Mouse (Mus musculus): ENCODE measurements around the gene Stard5.

The Stard5 gene

DNA sequence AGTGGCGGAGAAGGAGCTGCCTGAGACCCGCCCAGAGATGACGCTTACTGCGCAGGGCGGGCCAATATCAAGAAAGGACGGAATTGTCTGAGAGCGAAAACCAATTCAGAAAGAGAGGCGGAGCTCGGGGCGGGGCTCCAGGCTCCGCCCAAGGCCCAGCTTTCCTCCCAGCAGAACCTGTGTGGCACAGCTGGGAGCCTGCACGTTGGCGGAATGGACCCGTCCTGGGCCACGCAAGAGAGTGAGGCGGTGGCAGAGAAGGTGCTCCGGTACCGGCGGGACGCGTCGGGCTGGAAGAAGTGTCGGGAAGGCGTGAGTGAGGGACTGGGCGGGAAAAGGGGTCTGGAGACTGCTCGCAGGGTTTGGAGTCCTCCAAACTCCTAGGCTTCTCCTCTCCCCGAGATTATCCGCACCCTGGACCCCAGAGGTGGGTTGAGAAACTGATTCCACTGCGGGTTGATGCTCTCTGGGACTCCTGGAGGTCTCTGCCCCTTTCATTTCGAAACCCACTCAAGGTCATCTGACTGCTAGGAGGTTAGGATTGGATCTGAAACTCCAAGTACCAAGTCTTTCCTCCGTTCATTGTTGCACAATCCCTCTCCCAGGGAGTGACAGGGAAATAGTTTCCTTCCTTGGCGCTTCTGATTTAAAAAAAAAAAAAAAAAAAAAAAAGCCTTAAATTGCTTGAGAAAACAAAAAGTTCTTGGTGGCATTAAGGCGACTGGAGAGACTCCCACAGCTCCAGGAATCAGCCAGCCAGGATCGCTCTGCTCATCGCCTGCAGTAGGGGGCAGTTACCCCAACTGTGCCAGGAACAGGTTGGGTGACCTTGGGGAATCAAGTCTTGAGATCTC, at the start of gene Stard5:
Gene Stard5 (plus strand): TSS at position 132 of the 854 bp plus-strand sequence.
- peak; percentile 91 for DNase-seq

DNA sequence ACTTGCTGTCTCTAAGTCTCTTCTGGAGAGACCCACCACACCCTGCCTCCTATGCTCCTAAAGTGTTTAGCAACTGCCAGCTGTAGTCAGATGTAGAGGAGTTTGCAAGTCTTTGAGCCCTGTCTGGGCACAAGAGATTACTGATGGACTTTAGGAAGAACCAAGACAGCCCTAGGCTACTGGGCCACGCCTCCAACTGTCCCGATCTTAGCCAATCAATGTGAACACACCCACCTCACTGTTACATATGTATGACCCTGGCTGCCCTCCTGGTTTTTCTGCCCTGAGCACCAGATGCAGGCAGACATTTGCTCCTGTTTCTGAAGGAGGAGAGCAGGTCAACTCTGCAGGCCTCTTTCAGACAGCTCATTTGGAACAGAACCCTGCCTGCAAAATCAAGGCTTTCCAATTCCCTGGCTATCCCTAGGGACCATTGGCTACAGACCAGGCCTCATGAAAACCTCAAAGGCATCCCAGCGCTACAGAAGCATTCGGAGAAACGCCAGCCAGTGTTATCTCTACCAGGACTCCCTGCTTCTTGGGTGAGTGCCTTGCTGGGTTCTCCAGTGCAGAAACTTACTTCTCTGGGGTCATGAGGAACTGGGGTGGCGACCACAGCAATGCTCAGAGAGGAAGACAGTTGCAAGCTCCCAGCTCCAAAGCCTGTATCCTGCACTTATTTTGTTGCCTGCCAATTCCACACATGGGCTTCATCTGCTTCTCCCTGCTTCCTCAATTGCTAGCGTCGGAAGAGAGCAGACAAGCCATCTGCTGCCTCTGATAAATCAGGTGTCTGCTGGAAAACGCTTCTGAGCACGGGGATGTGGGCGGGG, 46.9 kb upstream of the Stard5 start, which contains the start of gene Tmc3:
Gene Tmc3 (plus strand): TSS at position 289 of the 833 bp plus-strand sequence.
- peak; percentile 34 for DNase-seq

DNA sequence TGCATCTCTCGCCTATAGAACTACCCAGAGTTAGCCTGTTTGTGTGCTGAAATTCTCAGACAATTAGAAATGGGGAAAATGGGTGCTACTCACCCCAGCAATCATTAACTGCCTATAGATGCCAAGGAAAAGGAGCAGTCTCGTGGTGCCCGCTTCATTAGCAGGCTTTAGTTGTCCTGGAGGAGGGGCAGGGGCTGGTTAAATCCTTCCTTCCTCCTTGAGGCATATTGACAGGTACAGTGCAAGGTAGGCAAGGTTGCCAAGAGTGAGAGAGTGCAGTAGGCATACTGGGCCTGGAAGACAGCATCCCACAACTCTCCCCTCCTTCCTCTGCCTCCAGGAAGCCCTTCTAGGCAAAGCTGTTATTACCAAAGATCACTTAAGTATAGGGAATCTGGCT, 37.7 kb upstream of the Stard5 start:
- DNase-seq: no peak

DNA sequence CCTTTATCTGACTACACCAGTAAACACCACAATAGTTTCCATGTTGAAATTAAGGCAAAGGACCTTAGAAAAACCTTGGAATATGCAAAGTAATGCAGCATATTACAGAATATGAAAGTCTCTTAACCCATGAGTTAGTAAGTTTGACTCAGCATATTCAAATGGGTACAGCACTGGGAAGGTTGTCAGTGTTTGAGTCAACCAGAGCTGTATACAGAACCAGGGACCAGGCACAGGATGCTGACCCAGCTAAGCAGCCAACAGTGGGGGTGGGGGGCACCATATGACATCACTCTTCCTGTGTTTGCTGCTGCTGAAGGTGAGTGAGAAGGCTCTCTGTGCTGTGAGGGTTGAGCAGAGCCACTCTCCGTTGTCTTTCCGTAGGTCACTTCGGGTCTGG, 34.7 kb upstream of the Stard5 start:
- no peak for DNase-seq

DNA sequence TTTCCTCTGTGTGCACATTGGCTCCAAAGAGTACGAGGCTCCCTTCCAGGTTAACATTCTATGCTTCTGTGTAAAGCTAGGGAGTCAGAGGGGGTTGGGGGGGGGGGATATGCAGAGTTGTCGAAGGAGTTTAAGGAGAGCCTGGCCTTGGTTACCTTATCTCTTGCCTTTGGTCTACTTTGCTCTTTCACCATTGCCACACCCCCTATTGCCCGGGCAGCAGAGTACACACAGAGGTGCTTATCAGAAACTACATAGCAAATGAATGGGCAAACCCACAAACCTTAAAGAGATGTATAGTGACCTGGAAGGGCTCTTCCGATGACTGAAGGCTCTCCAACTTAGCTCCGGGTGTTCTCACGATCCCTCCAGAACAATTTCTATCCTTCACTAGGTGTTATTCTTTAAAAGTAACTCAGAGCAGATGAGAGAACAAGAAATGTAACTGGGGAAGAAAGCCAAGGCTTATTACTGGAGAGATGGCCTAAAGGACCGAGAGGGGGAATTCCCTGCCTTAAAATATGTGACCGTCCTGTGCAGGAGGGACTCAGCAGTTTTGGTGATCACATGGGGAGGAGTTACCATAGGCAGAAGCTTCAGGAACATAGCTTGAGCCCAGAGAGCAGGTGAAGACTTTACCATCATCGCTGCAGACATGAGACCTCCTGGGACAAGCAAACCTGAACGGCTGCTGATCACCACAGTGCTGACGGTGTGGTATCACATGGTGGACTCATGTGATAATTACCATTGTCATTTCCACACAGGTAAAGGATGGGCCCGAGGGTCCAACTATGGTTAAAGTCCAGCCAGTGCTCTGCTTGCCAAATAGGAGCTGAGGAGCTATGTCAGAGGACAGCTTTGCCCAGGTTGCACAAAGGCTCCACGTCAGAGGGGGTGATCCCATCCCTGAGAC, 32.5 kb upstream of the Stard5 start:
- peak; percentile 16 for DNase-seq

DNA sequence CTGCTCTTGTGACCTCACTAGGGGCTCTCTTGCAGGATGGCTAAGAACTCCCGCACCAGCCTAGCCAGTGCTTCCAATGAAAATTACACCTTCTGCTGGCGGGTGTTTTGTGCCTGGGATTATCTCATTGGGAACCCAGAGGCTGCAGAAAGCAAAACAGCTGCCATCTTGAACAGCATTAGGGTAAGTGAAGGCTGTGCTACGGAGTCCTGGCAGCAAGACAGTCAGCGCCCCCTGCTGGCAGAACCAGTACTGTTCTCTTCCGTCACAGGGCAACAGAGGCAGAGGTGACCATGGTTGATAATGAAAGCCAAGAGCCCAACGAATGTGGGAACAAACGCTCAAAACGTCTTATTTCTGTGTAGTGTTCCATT, 31.9 kb upstream of the Stard5 start:
- peak; percentile 73 for DNase-seq

DNA sequence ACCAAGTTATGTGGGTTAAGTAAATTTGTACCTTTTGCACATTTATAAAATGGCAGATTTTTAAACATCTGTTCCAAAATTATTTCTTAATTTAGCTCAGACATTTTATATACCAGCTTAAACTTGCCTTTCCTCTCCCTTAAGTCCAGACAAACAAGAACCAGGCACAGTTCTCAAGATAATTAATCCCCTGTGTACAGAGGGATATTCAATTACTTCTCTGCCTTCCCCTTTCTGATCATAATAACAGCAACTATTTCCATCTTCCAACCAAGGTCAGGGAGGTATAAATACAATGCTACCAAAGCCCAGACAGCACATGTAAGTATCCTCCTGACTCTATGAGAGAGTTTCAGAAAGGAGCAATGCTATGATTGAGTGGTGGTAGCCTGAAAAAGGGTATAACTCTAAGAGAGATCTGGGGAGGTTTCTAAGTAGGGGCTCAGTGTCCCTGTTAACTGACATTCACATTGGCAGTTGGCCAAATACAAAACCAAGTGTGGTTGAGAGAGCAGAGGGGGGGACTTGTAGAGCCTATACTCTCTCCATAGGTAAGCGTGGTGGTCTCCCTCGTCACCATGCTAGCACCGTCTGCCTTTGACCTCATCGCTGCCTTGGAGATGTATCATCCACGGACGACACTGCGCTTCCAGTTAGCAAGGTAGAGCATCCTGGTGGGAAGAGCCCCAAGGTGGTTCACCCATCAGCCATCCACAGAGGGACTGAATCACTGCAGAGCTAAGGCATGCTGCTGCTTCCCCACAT, 27.4 kb upstream of the Stard5 start:
- DNase-seq: no peak

DNA sequence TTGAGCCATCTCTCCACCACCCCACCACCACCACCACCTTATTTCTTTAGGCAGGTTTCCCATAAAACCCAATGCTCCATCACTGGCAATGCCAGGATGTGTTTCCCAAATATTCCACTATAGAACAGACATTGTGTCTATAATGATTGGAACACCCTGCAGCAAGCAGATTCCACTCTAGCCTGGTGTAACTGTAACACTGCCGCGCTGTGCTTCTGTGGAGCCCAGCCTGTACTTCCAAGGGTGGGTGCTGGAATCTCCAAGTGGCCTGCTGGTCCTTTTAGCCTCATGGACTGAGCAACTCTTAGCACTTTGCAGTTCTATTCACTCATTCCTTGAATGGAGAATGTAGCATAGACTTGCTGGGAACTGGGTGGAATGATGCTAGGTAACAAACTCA, 25.0 kb upstream of the Stard5 start:
- DNase-seq: no peak

DNA sequence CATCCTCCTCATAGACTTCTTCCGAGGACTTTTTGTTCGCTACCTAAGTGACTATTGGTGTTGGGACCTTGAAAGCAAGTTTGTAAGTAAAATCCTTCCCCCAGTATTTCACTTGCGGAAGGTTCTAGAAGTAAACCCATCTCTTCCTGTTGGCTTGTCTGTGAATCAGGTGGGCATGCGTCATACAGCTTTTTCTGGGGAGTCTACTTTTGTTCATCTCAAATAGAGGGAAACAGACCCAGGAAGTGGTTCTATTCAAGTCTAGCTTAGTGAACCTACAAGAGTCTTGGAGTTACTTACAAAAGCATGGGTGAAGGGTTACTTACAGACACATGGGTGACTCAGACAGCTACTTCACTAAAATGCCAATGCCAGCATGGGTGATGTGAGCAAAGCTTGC, 21.9 kb upstream of the Stard5 start:
- DNase-seq: no peak

DNA sequence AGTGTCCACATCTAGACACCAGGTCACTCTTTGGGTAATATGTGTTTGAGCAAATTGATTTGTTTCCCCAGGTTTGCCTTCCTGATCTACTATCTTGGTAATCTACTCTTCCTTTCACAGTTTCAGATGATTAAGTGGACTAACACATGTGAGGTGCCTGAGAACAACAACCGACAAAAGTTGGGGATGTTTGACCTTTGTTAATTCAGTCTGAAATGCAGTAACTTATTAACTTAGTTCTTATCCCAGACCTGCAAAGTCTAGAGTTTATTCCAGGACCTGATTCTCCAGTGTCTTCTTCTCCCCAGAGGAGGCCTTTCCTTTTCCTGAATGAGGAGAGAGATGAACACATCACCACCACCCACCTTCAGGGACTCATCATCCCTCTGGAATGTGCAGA, 19.9 kb upstream of the Stard5 start:
- DNase-seq: no peak

DNA sequence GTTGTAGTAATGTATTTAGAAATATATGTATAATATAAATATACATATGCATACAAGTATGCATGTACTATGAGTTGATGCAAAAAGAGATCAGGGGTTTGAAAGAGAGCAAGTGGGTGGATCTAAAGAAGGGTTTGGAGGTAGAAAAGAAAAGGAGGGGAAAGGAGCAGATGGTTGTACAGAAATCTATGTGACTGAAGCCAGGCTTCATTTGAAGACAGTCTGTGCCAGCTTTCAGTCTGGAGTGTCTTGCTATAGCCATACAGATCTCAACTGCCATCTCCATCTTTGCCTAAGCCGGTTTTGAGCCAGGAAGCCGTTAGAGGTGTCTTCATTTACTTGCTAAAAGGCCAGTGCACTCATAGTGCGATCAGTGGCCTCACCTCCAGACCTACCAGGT, 16.5 kb upstream of the Stard5 start:
- no peak for DNase-seq

DNA sequence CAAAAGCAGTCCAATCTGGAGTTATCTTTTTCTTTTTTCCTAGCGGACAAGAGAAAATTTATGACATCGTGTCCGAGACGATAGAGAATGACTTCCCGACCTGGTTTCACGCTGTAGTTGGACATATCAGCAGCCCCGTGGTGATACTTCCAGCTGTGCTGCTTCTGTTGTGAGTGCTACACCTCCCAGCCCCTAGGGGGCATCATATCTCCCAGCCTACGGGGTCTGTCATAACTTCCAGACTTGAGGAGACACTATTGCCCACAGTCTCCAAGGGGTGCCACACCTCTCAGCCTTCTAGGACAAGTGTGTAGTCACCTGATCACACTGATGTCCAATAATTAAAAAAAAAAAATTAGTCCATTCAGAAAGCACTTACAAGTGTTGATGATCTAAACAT, 15.9 kb upstream of the Stard5 start:
- DNase-seq: no peak

DNA sequence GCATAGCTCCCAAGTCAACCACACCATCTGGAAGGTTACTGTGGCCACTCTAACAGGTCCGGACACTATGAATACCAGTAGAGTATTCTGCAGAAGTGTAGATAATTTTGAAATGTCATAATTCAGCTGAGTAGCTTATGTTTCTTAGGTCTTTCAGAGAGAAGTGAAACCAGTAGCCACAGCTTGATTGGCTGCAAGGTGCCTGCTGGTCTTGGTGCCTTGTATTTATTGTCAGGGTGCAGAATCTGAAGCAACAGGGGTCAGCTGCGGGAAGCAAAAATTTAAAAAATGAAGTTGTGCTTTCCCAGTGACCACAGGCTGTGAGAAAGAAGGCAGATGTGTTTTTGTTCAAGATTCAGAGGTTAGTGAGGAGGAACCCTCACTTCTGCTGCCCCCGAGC, 15.5 kb upstream of the Stard5 start:
- DNase-seq: no peak

DNA sequence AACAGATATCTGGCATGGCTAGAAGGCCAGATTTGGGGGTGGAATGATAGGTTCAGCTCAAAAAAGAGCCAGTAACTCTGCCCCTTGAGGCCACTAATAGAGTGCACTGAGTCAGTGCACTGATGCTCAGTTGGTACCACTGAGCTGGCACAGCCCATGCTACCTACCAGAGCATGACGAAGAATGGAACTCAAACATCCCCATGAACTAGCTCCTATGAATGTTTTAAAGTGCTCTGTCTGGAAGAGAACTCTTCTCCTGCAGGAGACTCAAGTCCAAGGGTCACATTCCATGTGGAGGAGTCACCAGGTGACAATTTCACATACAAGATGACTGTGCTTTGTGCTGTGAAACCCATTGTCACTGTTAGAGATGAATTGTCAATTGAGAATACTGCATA, 13.1 kb upstream of the Stard5 start:
- DNase-seq: no peak

DNA sequence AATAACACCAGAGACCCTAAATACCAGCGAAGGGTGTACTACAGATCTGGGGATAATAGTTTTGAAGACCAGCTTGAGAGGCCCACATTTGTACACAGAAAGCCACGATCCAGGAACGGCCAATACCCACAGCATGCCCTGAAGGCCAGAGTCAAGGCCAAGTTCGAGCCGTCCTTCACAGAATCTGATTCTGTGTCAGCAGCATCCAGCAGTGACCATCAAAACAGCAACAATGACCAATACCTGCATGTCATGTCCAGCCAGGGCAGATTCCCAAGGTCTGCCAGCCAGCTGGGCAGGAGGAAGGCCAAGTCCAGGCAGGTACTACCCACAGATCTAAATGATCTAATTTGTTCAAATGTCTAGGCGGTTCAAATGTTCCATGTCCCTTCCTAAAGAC, 9.2 kb upstream of the Stard5 start:
- DNase-seq: no peak

DNA sequence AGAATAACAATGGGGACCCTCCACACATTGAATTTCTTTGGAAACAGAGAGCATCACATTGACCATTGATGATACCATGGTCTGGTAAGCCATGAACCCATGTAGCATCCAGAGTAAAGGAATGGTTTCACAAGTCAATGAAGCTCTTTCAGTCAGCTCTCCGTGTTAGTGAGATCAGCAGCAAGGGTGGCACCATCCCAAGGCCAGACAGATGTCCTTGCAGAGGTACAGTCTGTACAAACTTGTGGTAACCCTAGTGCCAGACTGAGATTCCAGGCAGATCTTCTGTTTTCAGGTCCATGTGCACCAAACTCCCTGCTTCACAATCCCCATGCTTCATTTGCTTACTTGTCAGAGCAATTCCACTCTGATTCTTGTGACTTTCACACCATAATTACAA, 7.7 kb upstream of the Stard5 start:
- DNase-seq: no peak

DNA sequence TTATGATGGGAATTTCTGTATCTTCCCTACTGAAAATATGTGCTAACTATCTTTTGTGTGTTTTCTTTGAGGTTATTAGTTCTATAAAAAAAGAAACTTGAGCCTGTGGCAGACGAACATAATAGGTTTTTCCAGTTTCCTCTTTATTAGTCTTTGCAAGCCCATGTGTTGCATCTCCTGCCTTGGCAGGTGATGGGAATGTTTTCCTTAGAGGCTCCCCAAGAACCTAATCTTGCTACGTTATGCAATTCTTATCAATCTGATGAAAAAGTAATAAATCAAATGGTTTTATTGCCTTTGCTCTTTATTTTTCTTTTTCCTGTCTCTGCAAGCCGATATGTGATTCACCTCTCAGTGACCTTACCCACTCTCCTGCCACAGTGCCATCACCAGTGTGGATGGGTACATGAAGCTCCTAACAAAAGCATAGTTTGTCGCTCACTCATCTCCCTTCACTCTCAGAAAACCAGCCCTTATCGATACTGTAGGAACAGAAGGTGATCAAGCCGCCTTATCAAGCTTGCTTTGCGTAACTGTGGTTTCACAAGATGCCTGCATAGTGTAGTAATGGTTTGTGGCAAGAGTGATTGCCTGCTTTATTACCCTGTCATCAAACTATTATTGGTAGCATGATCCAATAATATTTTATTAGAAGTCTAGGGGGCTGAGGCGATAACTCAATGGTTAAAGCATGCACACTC, 5.1 kb upstream of the Stard5 start:
- DNase-seq: no peak

DNA sequence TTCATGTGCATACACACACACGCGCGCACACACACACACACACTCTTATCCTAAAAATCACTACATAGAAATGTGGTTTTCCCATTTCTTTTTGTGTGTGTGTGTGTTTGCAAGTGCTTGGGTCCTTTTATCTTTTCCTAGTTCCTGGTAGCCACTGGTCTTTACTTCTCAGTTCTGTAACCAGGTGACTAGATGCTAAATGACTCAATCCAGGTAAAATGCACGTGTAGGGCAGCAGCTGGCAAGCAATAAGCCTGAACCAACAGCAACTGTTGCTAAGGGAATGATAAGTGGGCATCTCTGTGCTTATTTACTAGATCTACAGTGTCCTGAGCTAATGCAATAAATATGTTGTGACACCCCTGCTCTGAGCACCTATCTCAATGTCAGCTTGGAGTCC, 4.4 kb upstream of the Stard5 start:
- no peak for DNase-seq

DNA sequence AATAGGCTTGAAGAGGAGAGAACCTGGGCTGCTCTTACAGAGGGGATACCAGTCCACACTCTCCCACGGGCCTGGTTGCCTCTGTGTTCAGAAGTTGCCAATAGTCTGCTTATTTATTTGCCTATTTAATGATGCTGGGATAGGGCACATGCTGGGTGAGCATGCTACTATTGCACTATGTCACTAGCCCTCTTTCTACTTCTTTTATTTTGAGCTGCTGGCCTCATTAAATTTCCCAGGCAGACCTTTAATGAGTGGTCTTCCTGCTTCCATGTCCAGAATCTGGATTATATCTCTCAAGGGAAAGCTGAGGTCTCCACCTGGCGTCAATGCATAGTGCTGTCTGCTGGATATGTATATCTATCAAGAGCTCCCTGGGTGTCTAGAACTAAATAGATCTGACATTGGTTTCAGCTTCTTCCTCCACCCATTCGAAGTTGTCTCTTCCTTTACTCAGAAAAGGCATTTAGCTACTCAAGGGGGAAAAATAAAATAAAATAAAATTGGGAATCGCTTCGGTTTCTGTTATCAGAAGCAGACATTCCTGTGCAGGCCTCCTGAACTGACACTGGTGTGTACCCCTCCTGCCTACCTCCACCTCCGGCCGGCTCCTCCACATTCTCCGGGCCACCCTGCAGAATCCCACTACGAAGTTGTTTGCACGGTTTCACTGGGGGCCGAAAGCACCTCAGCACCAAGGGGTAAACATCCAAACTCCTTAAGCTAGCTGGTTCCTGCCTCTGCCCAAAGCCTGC, 509 bp upstream of the Stard5 start:
- DNase-seq: no peak

DNA sequence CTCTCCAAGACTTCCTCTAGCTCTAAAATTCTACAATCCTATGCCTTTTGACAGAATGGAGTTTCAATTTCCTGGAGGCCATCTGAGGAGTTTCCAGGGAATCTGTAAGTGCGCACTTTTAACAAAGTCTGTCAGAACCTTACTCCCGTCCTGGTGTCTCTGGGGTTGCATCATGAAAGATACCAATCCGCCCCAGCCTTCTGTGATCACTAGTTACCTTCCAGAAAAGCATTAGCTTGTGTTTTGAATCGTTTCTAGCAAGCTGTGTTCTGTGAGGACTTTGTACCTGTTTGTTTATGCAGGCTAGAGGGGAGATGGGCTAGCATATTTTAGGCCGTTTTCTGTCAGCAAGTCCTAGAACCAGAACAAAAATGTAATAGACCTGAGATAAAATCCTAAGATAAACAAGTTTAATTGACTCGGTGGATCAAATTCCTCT, 942 bp downstream of the Stard5 start:
- DNase-seq: no peak

DNA sequence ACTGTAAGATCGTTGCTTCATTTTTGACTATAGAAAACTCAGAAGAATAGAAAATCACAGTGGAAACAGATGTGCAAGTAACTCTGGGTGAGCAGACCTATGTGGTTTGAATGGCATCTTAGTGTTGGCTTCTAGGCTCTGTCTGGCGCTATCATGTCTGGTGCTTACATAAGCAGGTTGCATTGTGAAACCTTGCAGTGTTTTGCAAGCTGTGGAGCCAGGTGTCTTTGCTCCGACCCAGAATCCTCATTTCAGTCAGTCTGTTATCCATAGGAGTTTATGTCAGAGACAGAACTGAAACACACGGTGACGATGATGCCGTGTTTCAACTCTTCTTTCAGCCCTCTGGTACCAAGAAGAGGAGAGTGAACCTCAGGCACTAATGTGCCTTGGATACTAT, 2.1 kb downstream of the Stard5 start:
- no peak for DNase-seq

Measured in liver (tissue).